Mouse (Mus musculus) liver, postnatal 0 days (tissue): ENCODE measurements around the gene Dscam.

Experiments
- CTCF ChIP-seq: sonication (generic); IDR thresholded peaks from 2 replicates; pipeline ENCODE4 v1.5.1; 2016; ENCODE audit warnings: antibody characterized with exemption, low read depth
- EP300 ChIP-seq: IDR thresholded peaks from 2 replicates; pipeline ENCODE4 v1.6.1; 2016; ENCODE audit warnings: antibody characterized with exemption, low read depth, mild to moderate bottlenecking

DNA sequence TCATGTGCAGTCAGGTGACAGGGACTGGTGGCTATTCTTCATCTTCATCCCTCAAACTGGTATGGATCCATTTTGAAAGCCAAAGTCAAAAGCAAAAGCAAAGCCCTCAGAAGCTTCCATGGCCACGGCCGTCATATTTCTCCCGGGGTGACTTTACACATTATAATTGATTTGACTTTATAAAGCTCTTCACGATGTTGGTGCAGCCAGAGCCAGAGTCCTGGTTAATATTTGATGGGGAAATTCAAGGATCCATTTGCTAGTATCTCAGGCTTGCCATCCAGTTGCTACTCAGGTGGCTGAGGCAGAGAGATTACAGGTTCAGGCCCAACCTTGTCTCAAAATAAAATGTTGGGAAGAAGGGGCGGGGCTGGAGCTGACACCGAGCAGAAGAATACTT, 238.3 kb downstream of the Dscam start:
- TF ChIP-seq CTCF (no peak), EP300 (no peak)
